Mouse (Mus musculus) hindbrain, embryonic 15.5 days (tissue): ENCODE measurements around the gene Wdtc1. TPM values are rescaled to one million over a fixed set of nuclear protein-coding genes. Genes with fewer than 3 reads are reported as not detected.

Source experiments
- ATAC-seq: fragments of 200-750 bp; cut with Nextera tagmentation; 2 replicates; pipeline ENCODE4 v1.8.0; 2017; ENCODE audit warnings: low read depth, moderate number of reproducible peaks, moderate TSS enrichment; ENCODE audit not compliant: low FRiP score
- H3K27ac ChIP-seq: fragments of 300-500 bp; sonication (generic); replicated peaks from 2 replicates; pipeline ENCODE4 v1.5.1; 2015; ENCODE audit warnings: mild to moderate bottlenecking, inconsistent platforms
- H3K27me3 ChIP-seq: fragments of 300-500 bp; sonication (generic); 2 replicates; pipeline ENCODE4 v1.6.1; 2015; ENCODE audit warnings: control low read depth, inconsistent platforms
- H3K36me3 ChIP-seq: fragments of 300-500 bp; sonication (generic); 2 replicates; pipeline ENCODE4 v1.6.1; 2015; ENCODE audit warnings: control low read depth, inconsistent platforms
- H3K4me1 ChIP-seq: fragments of 300-500 bp; sonication (generic); replicated peaks from 2 replicates; pipeline ENCODE4 v1.6.1; 2015; ENCODE audit warnings: control low read depth, inconsistent platforms
- H3K4me2 ChIP-seq: fragments of 300-500 bp; sonication (generic); 2 replicates; pipeline ENCODE4 v1.6.1; 2015; ENCODE audit warnings: moderate library complexity, mild to moderate bottlenecking, inconsistent platforms
- H3K4me3 ChIP-seq: fragments of 300-500 bp; sonication (generic); 2 replicates; pipeline ENCODE4 v1.5.1; 2015; ENCODE audit warnings: mild to moderate bottlenecking, inconsistent platforms
- H3K9ac ChIP-seq: fragments of 300-500 bp; sonication (generic); 2 replicates; pipeline ENCODE4 v1.6.1; 2015; ENCODE audit warnings: inconsistent platforms
- H3K9me3 ChIP-seq: fragments of 300-500 bp; sonication (generic); 2 replicates; pipeline ENCODE4 v1.6.1; 2016; ENCODE audit warnings: control low read depth, inconsistent platforms
- whole genome bisulfite sequencing: fragments of 180-500 bp; shearing (Covaris S2); methylation state at CpG from one replicate; pipeline ENCODE4 v1.1.7; 2015; 5-methylcytosine and 5-hydroxymethylcytosine counted together
- polyA plus RNA-seq: library from polyadenylated mRNA; unstranded; fragments of >200 nt; fragmentation: Nextera tagmentation; extraction: Ambion mirVana; gene quantifications from 2 replicates; pipeline ENCODE4 v1.2.1, GENCODE M21; 2015

Gene Wdtc1
- polyA plus RNA-seq, 1 experiment from 2014 or later = 24.0 TPM

GRCm38 (mm10) chr4:133340217-133340616 is 13.1 kb downstream of the Wdtc1 start:
- Histone ChIP-seq H3K4me2 (no peak overlapping the region), H3K4me1 (peaks cover 19% of the 10 kb centered on the region), H3K9me3 (no peaks in the 10 kb centered on the region), H3K4me3 (no peak overlapping the region), H3K36me3 (no peaks in the 10 kb centered on the region), H3K27ac (no peak overlapping the region), H3K27me3 (0 out of 2 replicates have a peak, but pooled peaks cover 7% of the 10 kb centered on the region), H3K9ac (no peak overlapping the region)
- no peak for ATAC-seq
- 82% methylated on average over 2 of the region's 2 CpGs for WGBS

GRCm38 (mm10) chr4:133339148-133339749 is 14.0 kb downstream of the Wdtc1 start:
- Histone ChIP-seq H3K27me3 (0 out of 2 replicates have a peak, but pooled peaks cover 7% of the 10 kb centered on the region), H3K4me1 (peaks cover 19% of the 10 kb centered on the region), H3K9ac (peak overlapping the region; percentile 86), H3K4me2 (peak overlapping the region; percentile 77), H3K4me3 (peak overlapping the region; percentile 96), H3K27ac (peak overlapping the region; percentile 84), H3K9me3 (no peaks in the 10 kb centered on the region), H3K36me3 (no peaks in the 10 kb centered on the region)
- ATAC-seq = peak; percentile 98
- WGBS = 0% methylated on average over 51 of the region's 60 CpGs

DNA sequence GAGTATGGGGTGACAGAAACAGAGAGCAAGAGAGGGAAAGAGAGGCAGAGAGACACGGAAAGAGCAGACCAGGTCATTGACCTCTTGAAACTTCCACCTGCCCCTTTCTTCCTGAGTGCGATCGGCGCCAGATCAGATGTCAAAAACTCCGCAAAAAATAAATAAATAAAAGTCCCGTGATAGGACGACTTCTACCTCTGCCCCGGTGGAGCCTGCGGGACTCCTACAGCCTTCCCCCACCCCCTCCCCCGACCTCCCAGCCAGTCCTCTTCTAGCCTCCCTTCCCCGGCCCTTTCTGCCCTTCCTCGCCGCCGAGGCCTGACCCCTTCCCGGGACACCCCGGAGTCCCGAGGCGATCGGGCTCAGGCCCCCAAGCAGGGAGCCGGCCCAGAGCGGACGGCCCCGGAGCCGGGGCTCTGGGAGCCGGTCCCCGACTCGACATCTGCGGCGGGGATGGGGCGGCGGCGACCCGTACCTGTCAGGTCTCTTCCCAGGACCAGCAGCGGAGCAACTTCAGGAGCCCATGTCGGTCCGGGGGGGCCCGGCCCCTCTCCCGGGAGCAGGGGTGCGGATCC is 14.7 kb downstream of the Wdtc1 start:
- Histone ChIP-seq H3K36me3 (no peaks in the 10 kb centered on the region), H3K9ac (peak overlapping the region; percentile 86), H3K4me2 (peak overlapping the region; percentile 77), H3K27me3 (0 out of 2 replicates have a peak, but pooled peaks cover 7% of the 10 kb centered on the region), H3K4me1 (peaks cover 19% of the 10 kb centered on the region), H3K4me3 (peak overlapping the region; percentile 96), H3K27ac (peak overlapping the region; percentile 84), H3K9me3 (no peaks in the 10 kb centered on the region)
- WGBS = under 1% methylated on average over 30 of the region's 39 CpGs
- ATAC-seq = no peak; the same call in 1 of the 2 replicates

DNA sequence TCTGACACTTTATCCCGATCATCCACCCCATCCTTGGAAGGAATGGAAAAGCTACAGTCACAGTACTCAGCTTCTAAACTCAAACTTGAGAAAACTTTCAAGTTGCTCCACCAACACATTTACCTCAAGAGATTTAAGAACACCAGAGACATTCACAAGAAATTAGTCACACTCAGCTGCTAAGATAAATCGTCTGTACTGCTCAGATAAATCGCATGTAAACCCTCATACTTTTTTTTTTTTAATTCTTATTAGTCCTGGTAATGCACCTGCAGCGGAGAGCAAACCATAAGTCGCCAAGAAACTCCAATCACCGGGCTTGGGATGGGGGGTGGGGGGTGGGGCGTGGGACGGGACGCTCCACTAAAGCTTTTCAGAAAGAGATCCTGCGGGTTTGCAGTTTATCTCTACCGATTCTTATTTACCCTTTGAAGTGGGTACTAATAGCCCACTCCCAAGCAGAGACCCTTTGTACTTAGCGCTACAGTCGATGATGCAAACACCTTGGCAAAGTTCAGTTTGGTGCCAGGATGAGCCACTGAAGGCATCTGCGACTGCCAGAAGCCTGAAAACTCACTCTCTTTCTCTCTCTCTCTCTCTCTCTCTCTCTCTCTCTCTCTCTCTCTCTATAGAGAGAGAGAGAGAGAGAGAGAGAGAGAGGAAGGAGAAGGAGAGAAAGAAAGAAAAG is 15.3 kb downstream of the Wdtc1 start:
- no peak for ATAC-seq
- Histone ChIP-seq H3K4me3 (peak overlapping the region; percentile 96), H3K36me3 (no peaks in the 10 kb centered on the region), H3K27me3 (0 out of 2 replicates have a peak, but pooled peaks cover 7% of the 10 kb centered on the region), H3K4me1 (peaks cover 19% of the 10 kb centered on the region), H3K9me3 (no peaks in the 10 kb centered on the region), H3K27ac (peak overlapping the region; percentile 84; the same call in 1 of the 2 replicates), H3K9ac (peak overlapping the region; percentile 86), H3K4me2 (peak overlapping the region; percentile 77)
- WGBS = 12% methylated on average over 14 of the region's 14 CpGs

- WGBS = 66% methylated on average over 6 of the region's 6 CpGs
- ATAC-seq = no peak
- no peaks in the 10 kb centered on the region for H3K27me3 ChIP-seq
Measured at GRCm38 (mm10) chr4:133333306-133333705, 20.0 kb downstream of the Wdtc1 start.

GRCm38 (mm10) chr4:133330296-133330695 is 23.0 kb downstream of the Wdtc1 start:
- Histone ChIP-seq H3K27ac (no peak overlapping the region), H3K4me1 (no peaks in the 10 kb centered on the region), H3K4me3 (no peak overlapping the region), H3K36me3 (no peaks in the 10 kb centered on the region), H3K9ac (no peak overlapping the region), H3K4me2 (no peak overlapping the region), H3K27me3 (no peaks in the 10 kb centered on the region), H3K9me3 (no peaks in the 10 kb centered on the region)
- ATAC-seq = no peak
- WGBS = 81% methylated on average over 4 of the region's 4 CpGs

More at GRCm38 (mm10) chr4:133333306-133333705, 20.0 kb downstream of the Wdtc1 start:
- no peak overlapping the region for H3K4me2 ChIP-seq
- peaks cover 13% of the 10 kb centered on the region for H3K4me1 ChIP-seq
- H3K9me3 ChIP-seq = no peaks in the 10 kb centered on the region
- H3K36me3 ChIP-seq = no peaks in the 10 kb centered on the region
- H3K27ac ChIP-seq = no peak overlapping the region
- no peak overlapping the region for H3K4me3 ChIP-seq
- no peak overlapping the region for H3K9ac ChIP-seq

GRCm38 (mm10) chr4:133328129-133328528 is 25.2 kb downstream of the Wdtc1 start:
- no peak overlapping the region for H3K4me3 ChIP-seq

DNA sequence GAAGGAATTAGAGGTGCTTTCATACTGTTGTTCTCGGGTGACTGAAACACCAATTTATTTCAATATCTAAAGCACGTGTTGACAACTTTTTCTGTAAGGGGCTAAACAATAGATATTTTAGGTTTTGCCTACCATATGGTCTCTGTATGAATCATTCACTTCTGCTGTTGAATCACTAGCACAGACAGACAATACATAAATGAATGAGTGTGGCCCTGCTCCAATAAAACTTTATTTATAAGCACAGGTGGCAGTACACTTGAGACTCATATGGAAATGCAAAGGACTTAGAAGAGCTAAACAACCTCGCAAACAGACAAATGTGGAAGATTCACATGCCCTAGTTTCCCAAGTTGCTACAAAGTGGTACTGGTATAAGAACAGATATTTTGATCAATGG is 33.6 kb downstream of the Wdtc1 start:
- Histone ChIP-seq H3K9me3 (no peaks in the 10 kb centered on the region), H3K36me3 (peaks cover 3% of the 10 kb centered on the region; the same call in 1 of the 2 replicates), H3K9ac (no peak overlapping the region), H3K27me3 (no peaks in the 10 kb centered on the region), H3K27ac (no peak overlapping the region), H3K4me1 (no peaks in the 10 kb centered on the region), H3K4me3 (no peak overlapping the region), H3K4me2 (no peak overlapping the region)
- WGBS = 98% methylated on average over 3 of the region's 3 CpGs
- ATAC-seq = no peak

More at GRCm38 (mm10) chr4:133328129-133328528, 25.2 kb downstream of the Wdtc1 start:
- no peak overlapping the region for H3K9ac ChIP-seq
- no peaks in the 10 kb centered on the region for H3K36me3 ChIP-seq
- 86% methylated on average over 7 of the region's 7 CpGs for WGBS
- H3K9me3 ChIP-seq = no peaks in the 10 kb centered on the region
- no peak for ATAC-seq
- no peak overlapping the region for H3K4me2 ChIP-seq
- no peaks in the 10 kb centered on the region for H3K27me3 ChIP-seq
- no peaks in the 10 kb centered on the region for H3K4me1 ChIP-seq
- H3K27ac ChIP-seq = no peak overlapping the region

- Histone ChIP-seq H3K9ac (no peak overlapping the region), H3K4me3 (no peak overlapping the region), H3K27me3 (no peaks in the 10 kb centered on the region), H3K9me3 (no peaks in the 10 kb centered on the region), H3K4me2 (no peak overlapping the region), H3K36me3 (0 out of 2 replicates have a peak, but pooled peaks cover 3% of the 10 kb centered on the region), H3K4me1 (no peaks in the 10 kb centered on the region), H3K27ac (no peak overlapping the region)
- no peak for ATAC-seq
- 95% methylated on average over 5 of the region's 5 CpGs for WGBS
Measured at GRCm38 (mm10) chr4:133315991-133316390, 37.3 kb downstream of the Wdtc1 start.

- no peaks in the 10 kb centered on the region for H3K9me3 ChIP-seq
- no peak overlapping the region for H3K4me2 ChIP-seq
- H3K27ac ChIP-seq = no peak overlapping the region
- H3K36me3 ChIP-seq = 0 out of 2 replicates have a peak, but pooled peaks cover 3% of the 10 kb centered on the region
- no peak for ATAC-seq
- no peaks in the 10 kb centered on the region for H3K4me1 ChIP-seq
- no peaks in the 10 kb centered on the region for H3K27me3 ChIP-seq
- no peak overlapping the region for H3K9ac ChIP-seq
- no peak overlapping the region for H3K4me3 ChIP-seq
- WGBS = 73% methylated on average over 8 of the region's 8 CpGs
Measured at GRCm38 (mm10) chr4:133314896-133315295, 38.4 kb downstream of the Wdtc1 start.

DNA sequence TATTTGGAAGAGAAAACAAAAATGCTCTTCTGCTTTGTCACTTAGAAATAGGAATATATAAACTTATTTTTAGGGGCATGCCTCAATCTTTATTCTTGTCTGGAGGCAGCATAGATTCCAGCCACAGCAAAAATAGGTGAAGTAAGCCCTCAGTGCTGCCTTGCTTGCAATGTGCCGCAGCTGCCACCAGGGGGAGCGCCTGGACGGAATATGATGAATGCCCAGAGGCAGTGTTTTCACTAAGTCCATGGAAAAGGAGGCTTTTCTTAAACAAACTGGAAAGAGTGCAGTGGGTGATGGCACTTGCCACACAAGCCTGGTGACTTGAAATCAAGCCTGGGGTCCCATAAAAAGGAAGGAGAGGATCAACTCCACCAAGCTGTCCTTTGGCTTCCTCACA is 43.3 kb downstream of the Wdtc1 start:
- Histone ChIP-seq H3K27ac (no peak overlapping the region), H3K4me3 (no peak overlapping the region), H3K9ac (no peak overlapping the region), H3K36me3 (peaks cover 8% of the 10 kb centered on the region; the same call in 1 of the 2 replicates), H3K4me2 (no peak overlapping the region), H3K9me3 (no peaks in the 10 kb centered on the region), H3K27me3 (no peaks in the 10 kb centered on the region), H3K4me1 (no peaks in the 10 kb centered on the region)
- no peak for ATAC-seq
- WGBS = 0% methylated on average over 3 of the region's 3 CpGs

- Histone ChIP-seq H3K4me3 (no peak overlapping the region), H3K4me2 (no peak overlapping the region), H3K27ac (no peak overlapping the region), H3K9me3 (no peaks in the 10 kb centered on the region), H3K27me3 (no peaks in the 10 kb centered on the region), H3K4me1 (no peaks in the 10 kb centered on the region), H3K36me3 (peaks cover 22% of the 10 kb centered on the region; the same call in 1 of the 2 replicates), H3K9ac (no peak overlapping the region)
- ATAC-seq = no peak
- 44% methylated on average over 3 of the region's 3 CpGs for WGBS
Measured at GRCm38 (mm10) chr4:133307331-133307730, 46.0 kb downstream of the Wdtc1 start.
